Mouse (Mus musculus) limb, embryonic 14.5 days (tissue): ENCODE results near the gene Lgsn. TPM values are rescaled to one million over a fixed set of nuclear protein-coding genes. Genes with fewer than 3 reads are reported as not detected.

ENCODE experiments used
- ATAC-seq: fragments of 200-750 bp; cut with Nextera tagmentation; 2 replicates; pipeline ENCODE4 v1.8.0; 2017; ENCODE audit warnings: low read depth, moderate number of reproducible peaks, moderate TSS enrichment; ENCODE audit not compliant: low FRiP score
- DNase-seq: peaks from one replicate; pipeline ENCODE4 v3.0.0-alpha.2; 2015; ENCODE audit warnings: low spot score
- H3K27ac ChIP-seq: fragments of 300-500 bp; sonication (generic); replicated peaks from 2 replicates; pipeline ENCODE4 v1.5.1; 2014; ENCODE audit warnings: low read depth, mild to moderate bottlenecking, low read length, moderate library complexity, mixed read lengths
- H3K27me3 ChIP-seq: fragments of 300-500 bp; sonication (generic); 2 replicates; pipeline ENCODE4 v1.6.1; 2014; ENCODE audit warnings: low read length, mixed read lengths; ENCODE audit not compliant: control insufficient read depth, insufficient read depth
- H3K36me3 ChIP-seq: fragments of 300-500 bp; sonication (generic); 2 replicates; pipeline ENCODE4 v1.6.1; 2014; ENCODE audit warnings: mild to moderate bottlenecking, low read length, moderate library complexity, mixed read lengths; ENCODE audit not compliant: control insufficient read depth, insufficient read depth
- H3K4me1 ChIP-seq: fragments of 300-500 bp; sonication (generic); 2 replicates; pipeline ENCODE4 v1.6.1; 2014; ENCODE audit warnings: antibody characterized with exemption, low read length, mixed read lengths; ENCODE audit not compliant: control insufficient read depth, insufficient read depth
- H3K4me2 ChIP-seq: fragments of 300-500 bp; sonication (generic); replicated peaks from 2 replicates; pipeline ENCODE4 v1.6.1; 2014; ENCODE audit warnings: low read depth, mild to moderate bottlenecking, low read length, moderate library complexity; ENCODE audit not compliant: severe bottlenecking
- H3K4me3 ChIP-seq: fragments of 300-500 bp; sonication (generic); replicated peaks from 2 replicates; pipeline ENCODE4 v1.5.1; 2014; ENCODE audit warnings: low read length
- H3K9ac ChIP-seq: fragments of 300-500 bp; sonication (generic); 2 replicates; pipeline ENCODE4 v1.6.1; 2014; ENCODE audit warnings: mild to moderate bottlenecking, low read depth, low read length, moderate library complexity; ENCODE audit not compliant: severe bottlenecking
- H3K9me3 ChIP-seq: fragments of 300-500 bp; sonication (generic); 2 replicates; pipeline ENCODE4 v1.6.1; 2016; ENCODE audit warnings: low read length; ENCODE audit not compliant: control insufficient read depth
- POLR2A ChIP-seq: fragments of 200-500 bp; IDR thresholded peaks from 2 replicates; pipeline ENCODE4 v1.8.0; 2012; ENCODE audit warnings: inconsistent platforms, mild to moderate bottlenecking, moderate library complexity, borderline replicate concordance; ENCODE audit not compliant: insufficient read depth, insufficient read length; ENCODE audit errors: extremely low read depth
- WGBS: fragments of 180-500 bp; shearing (Covaris S2); extraction: QIAGEN DNeasy Blood & Tissue Kit; methylation state at CpG from one replicate; pipeline ENCODE4 v1.1.7; 2014; 5-methylcytosine and 5-hydroxymethylcytosine counted together
- polyA plus RNA-seq, 2 experiments: library from polyadenylated mRNA; depleted of rRNA in 1 of 2; stranded (reverse) in 1 of 2; unstranded in 1 of 2; fragments of >200 nt; fragmentation: Nextera tagmentation in 1 of 2; extraction: Ambion mirVana in 1 of 2; gene quantifications; 2 replicates each; pipeline versions ENCODE4 v1.2.1 to v1.2.3; 2012 to 2014

Gene Lgsn
- polyA plus RNA-seq, 2 experiments = not detected

DNA sequence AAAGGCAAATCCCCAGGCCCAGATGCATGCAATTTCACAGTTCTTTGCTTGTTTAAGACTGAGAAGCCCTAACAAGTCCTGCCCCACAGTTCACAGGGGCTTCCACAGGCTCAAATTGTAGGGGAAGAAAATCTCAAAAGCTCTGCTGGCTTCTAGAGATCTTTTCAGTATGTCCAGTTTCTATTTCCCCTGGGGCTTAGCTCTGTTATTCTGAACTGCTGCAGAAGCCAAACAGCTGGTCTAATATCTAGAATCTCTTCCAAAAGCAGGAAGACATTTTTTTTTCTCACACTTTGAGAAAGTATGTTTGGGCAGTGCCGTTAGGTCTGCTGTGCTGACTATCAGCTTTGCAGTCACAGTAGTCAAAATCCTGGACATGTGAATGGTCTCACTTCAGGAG, 38.6 kb downstream of the Lgsn start:
- Histone ChIP-seq H3K4me3 (no peak overlapping the region), H3K9me3 (no peaks in the 10 kb centered on the region), H3K4me2 (no peak overlapping the region), H3K4me1 (no peaks in the 10 kb centered on the region), H3K9ac (no peak overlapping the region), H3K27me3 (no peaks in the 10 kb centered on the region), H3K27ac (no peak overlapping the region), H3K36me3 (no peaks in the 10 kb centered on the region)
- WGBS = 76% methylated on average over 1 of the region's 1 CpGs
- ATAC-seq = no peak
- DNase-seq = peak; percentile 33
- TF ChIP-seq POLR2A = no peak

DNA sequence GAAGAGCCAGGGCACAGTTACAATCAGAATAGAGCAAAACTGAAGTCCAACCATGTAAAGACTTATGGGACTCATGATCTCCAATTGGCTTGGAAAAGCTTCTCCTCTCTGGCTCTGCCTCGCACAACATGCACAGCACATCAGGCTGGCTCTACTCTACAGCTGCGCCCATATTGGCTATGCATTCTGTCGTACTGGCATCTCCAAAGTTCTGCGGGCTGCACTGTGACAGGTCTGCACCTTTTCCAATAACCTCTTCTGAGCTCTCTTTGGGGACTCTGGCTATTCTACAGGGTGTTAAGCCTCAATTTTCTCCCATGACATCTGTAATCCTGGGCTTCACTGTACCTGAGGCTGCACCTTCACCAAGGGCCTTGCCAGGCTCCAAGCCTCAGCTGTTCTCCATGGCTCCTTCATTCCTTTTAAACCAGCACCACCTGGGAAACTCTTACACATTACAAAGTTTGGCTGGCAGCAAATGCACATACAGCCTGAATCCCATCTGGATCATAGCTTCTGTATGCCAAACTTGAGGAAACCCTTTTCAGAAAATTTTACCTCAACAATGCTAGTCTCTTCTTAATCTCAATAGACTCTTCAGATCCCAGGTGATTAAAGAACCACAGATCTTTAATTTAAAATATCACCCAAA, 44.5 kb downstream of the Lgsn start:
- H3K27ac ChIP-seq = no peak overlapping the region

DNA sequence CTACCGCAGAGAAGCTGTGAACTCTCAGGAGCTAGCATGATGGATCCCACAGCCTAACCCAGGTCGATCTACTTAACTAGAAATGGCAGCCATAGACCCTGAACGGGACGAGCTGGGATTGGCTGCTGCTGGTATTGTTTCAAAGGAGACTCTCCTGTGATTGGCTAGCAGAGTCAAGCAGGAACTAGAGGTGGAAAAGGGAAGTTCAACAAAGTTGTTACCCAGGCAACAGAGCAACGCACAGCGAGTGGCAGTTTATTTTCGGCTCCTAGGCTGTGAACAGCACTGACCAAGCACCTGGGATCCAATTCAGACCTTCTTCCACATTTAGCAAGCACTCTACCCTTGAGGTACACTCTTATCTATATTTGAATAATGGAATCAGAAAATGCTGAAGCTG, 46.4 kb downstream of the Lgsn start, which contains the start of the genes 4931428L18Rik and Pih1d3:
TSS of gene 4931428L18Rik (minus strand) at position 121 of the 400 bp plus-strand sequence.
TSS of gene Pih1d3 (plus strand) at position 275 of the 400 bp plus-strand sequence.
- ATAC-seq = no peak
- no peaks in the 10 kb centered on the region for H3K9me3 ChIP-seq
- no peaks in the 10 kb centered on the region for H3K36me3 ChIP-seq
- H3K4me2 ChIP-seq = no peak within 1 kb of the TSS
- H3K9ac ChIP-seq = no peak within 1 kb of the TSS
- no peaks in the 10 kb centered on the region for H3K4me1 ChIP-seq
- TF ChIP-seq POLR2A = no peak
- no peak for DNase-seq
- 85% methylated on average over 7 of the region's 7 CpGs for WGBS
- no peaks in the 10 kb centered on the region for H3K27me3 ChIP-seq
- H3K27ac ChIP-seq = no peak within 1 kb of the TSS
- H3K4me3 ChIP-seq = no peak within 1 kb of the TSS

More for the DNA sequence above, 44.5 kb downstream of the Lgsn start:
- ATAC-seq = no peak
- H3K9me3 ChIP-seq = no peaks in the 10 kb centered on the region
- no peak overlapping the region for H3K4me2 ChIP-seq
- no peak overlapping the region for H3K9ac ChIP-seq
- H3K4me3 ChIP-seq = no peak overlapping the region
- H3K27me3 ChIP-seq = no peaks in the 10 kb centered on the region
- TF ChIP-seq POLR2A = no peak
- DNase-seq = no peak
- 82% methylated on average over 4 of the region's 4 CpGs for WGBS
- no peaks in the 10 kb centered on the region for H3K4me1 ChIP-seq
- H3K36me3 ChIP-seq = no peaks in the 10 kb centered on the region

- H3K27me3 ChIP-seq = no peaks in the 10 kb centered on the region
- no peak for ATAC-seq
These were observed 57.3 kb downstream of the Lgsn start for GRCm38 (mm10) chr1:31233319-31234036.

More at GRCm38 (mm10) chr1:31233319-31234036, 57.3 kb downstream of the Lgsn start:
- Histone ChIP-seq H3K27ac (no peak overlapping the region), H3K9ac (no peak overlapping the region), H3K4me2 (no peak overlapping the region), H3K9me3 (no peaks in the 10 kb centered on the region), H3K4me3 (no peak overlapping the region), H3K36me3 (no peaks in the 10 kb centered on the region), H3K4me1 (no peaks in the 10 kb centered on the region)
- no peak for DNase-seq
- TF ChIP-seq POLR2A = no peak

Other genes with a start within 250 kb of the Lgsn start
- not detected in 2 replicates for gene AC153137.1, start 198.4 kb upstream of the Lgsn start, polyA plus RNA-seq (2012; rRNA removed)
- gene AC153137.1, start 198.4 kb upstream of the Lgsn start, polyA plus RNA-seq (2014; fragmentation: Nextera tagmentation; extraction: Ambion mirVana) = not detected in 2 replicates
- not detected in 2 replicates for gene 4931428L18Rik, start 46.3 kb downstream of the Lgsn start, polyA plus RNA-seq (2012; rRNA removed)
- gene 4931428L18Rik, start 46.3 kb downstream of the Lgsn start, polyA plus RNA-seq (2014; fragmentation: Nextera tagmentation; extraction: Ambion mirVana) = 0.21 TPM in 1 of 2 replicates, not detected in the other
- not detected in 2 replicates for gene Pih1d3, start 46.4 kb downstream of the Lgsn start, polyA plus RNA-seq (2012; rRNA removed)
- not detected in 2 replicates for gene Pih1d3, start 46.4 kb downstream of the Lgsn start, polyA plus RNA-seq (2014; fragmentation: Nextera tagmentation; extraction: Ambion mirVana)